Mouse (Mus musculus) stomach, postnatal 0 days (tissue): Measurements from ENCODE around the gene Cdr2l.

Experiments used
- CTCF ChIP-seq: IDR thresholded peaks from 2 replicates; pipeline ENCODE4 v1.5.1; 2016; ENCODE audit warnings: antibody characterized with exemption, low read depth, mild to moderate bottlenecking, moderate library complexity
- EP300 ChIP-seq: optimal IDR thresholded peaks from 2 replicates; pipeline ENCODE3; 2016; ENCODE audit warnings: antibody characterized with exemption

GRCm38 (mm10) chr11:115359293-115359692, 22.4 kb upstream of the Cdr2l start:
- TF ChIP-seq CTCF (no peak), EP300 (no peak)
